Mouse (Mus musculus) thymus, postnatal 4 days (tissue): ENCODE measurements around the gene Cd59b.
"Not testable (repeated sequence)": the region's sequence is repeated elsewhere in the genome, so short reads cannot be mapped to it uniquely, and the experiment has no call there.

ENCODE experiments used
- DNase-seq: peaks from one replicate; pipeline ENCODE4 v3.0.0; 2021

The Cd59b gene

GRCm38 (mm10) chr2:104068450-104068849 lies 1.2 kb upstream of the Cd59b start, which contains the start of gene Gm10799:
TSS of gene Gm10799 (minus strand) at chr2:104068550.
- DNase-seq, result not testable (repeated sequence)

GRCm38 (mm10) chr2:104078285-104078684 lies 8.6 kb downstream of the Cd59b start:
- DNase-seq, result not testable (repeated sequence)

- DNase-seq, result not testable (repeated sequence)
Measured at GRCm38 (mm10) chr2:104081436-104082050, 11.9 kb downstream of the Cd59b start.

GRCm38 (mm10) chr2:104082474-104082873 lies 12.8 kb downstream of the Cd59b start:
- no peak for DNase-seq

GRCm38 (mm10) chr2:104084027-104084426 lies 14.4 kb downstream of the Cd59b start:
- not testable (repeated sequence) for DNase-seq

GRCm38 (mm10) chr2:104087562-104087961 lies 17.9 kb downstream of the Cd59b start:
- DNase-seq, result not testable (repeated sequence)

- no peak for DNase-seq
Measured at GRCm38 (mm10) chr2:104093305-104093704, 23.7 kb downstream of the Cd59b start.

GRCm38 (mm10) chr2:104095741-104096213 lies 26.1 kb downstream of the Cd59b start, which contains the start of gene Cd59a:
TSS of gene Cd59a (plus strand) at chr2:104095801.
- peak; percentile 64 for DNase-seq

- DNase-seq, result no peak
Measured at GRCm38 (mm10) chr2:104096256-104096655, 26.6 kb downstream of the Cd59b start.

GRCm38 (mm10) chr2:104096796-104097195 lies 27.1 kb downstream of the Cd59b start:
- DNase-seq, result not testable (repeated sequence)

GRCm38 (mm10) chr2:104097396-104097795 lies 27.7 kb downstream of the Cd59b start:
- not testable (repeated sequence) for DNase-seq

- DNase-seq, result no peak
Measured at GRCm38 (mm10) chr2:104098529-104099230, 29.0 kb downstream of the Cd59b start.

- DNase-seq, result no peak
Measured at GRCm38 (mm10) chr2:104099231-104099585, 29.6 kb downstream of the Cd59b start.

GRCm38 (mm10) chr2:104099946-104100345 lies 30.3 kb downstream of the Cd59b start:
- DNase-seq, result no peak

GRCm38 (mm10) chr2:104104800-104105199 lies 35.2 kb downstream of the Cd59b start:
- DNase-seq, result no peak

- DNase-seq, result not testable (repeated sequence)
Measured at GRCm38 (mm10) chr2:104109021-104109420, 39.4 kb downstream of the Cd59b start.

GRCm38 (mm10) chr2:104109528-104109927 lies 39.9 kb downstream of the Cd59b start:
- no peak for DNase-seq

GRCm38 (mm10) chr2:104110031-104110430 lies 40.4 kb downstream of the Cd59b start:
- no peak for DNase-seq

- DNase-seq, result not testable (repeated sequence)
Measured at GRCm38 (mm10) chr2:104111170-104111797, 41.6 kb downstream of the Cd59b start.

- not testable (repeated sequence) for DNase-seq
Measured at GRCm38 (mm10) chr2:104113563-104113962, 43.9 kb downstream of the Cd59b start.

GRCm38 (mm10) chr2:104114898-104115297 lies 45.2 kb downstream of the Cd59b start:
- DNase-seq, result no peak

GRCm38 (mm10) chr2:104117173-104117572 lies 47.5 kb downstream of the Cd59b start:
- DNase-seq, result not testable (repeated sequence)

GRCm38 (mm10) chr2:104119097-104119496 lies 49.4 kb downstream of the Cd59b start:
- DNase-seq, result no peak

GRCm38 (mm10) chr2:104120312-104120711 lies 50.7 kb downstream of the Cd59b start:
- no peak for DNase-seq
